Mouse (Mus musculus): Measurements from ENCODE around the gene Dhrs13.
"Not testable (repeated sequence)": the region's sequence is repeated elsewhere in the genome, so short reads cannot be mapped to it uniquely, and the experiment has no call there.

Dhrs13 gene

GRCm38 (mm10) chr11:78042290-78042870, 10.3 kb downstream of the Dhrs13 start:
- DNase-seq (ENCODE audit: low spot score): not testable (repeated sequence)

GRCm38 (mm10) chr11:78044758-78045251, 12.7 kb downstream of the Dhrs13 start:
- peak; percentile 50 for DNase-seq (ENCODE audit: low spot score)

GRCm38 (mm10) chr11:78048637-78049036, 16.6 kb downstream of the Dhrs13 start:
- not testable (repeated sequence) for DNase-seq (ENCODE audit: low spot score)

- no peak for DNase-seq (ENCODE audit: low spot score)
Observed at GRCm38 (mm10) chr11:78053078-78053477, 21.0 kb downstream of the Dhrs13 start.

DNA sequence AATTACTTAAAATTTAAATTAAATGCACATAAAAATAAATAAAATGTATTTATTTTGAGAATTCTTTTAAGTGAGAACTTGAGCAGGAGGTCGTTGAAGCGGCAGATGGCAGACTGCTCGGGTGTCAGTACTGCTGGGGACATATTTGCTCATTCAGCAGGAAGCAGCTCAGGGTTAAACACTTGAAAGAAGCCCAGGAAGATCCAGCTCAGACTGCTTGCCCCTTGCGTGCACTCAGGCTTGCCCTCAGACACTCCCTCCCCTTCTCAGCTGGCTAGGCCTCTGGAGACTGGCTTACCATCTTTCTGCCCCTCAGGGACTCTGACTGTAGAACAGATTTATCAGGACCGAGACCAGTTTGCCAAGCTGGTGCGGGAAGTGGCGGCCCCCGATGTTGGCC, 24.9 kb downstream of the Dhrs13 start:
- no peak for DNase-seq (ENCODE audit: low spot score)

DNA sequence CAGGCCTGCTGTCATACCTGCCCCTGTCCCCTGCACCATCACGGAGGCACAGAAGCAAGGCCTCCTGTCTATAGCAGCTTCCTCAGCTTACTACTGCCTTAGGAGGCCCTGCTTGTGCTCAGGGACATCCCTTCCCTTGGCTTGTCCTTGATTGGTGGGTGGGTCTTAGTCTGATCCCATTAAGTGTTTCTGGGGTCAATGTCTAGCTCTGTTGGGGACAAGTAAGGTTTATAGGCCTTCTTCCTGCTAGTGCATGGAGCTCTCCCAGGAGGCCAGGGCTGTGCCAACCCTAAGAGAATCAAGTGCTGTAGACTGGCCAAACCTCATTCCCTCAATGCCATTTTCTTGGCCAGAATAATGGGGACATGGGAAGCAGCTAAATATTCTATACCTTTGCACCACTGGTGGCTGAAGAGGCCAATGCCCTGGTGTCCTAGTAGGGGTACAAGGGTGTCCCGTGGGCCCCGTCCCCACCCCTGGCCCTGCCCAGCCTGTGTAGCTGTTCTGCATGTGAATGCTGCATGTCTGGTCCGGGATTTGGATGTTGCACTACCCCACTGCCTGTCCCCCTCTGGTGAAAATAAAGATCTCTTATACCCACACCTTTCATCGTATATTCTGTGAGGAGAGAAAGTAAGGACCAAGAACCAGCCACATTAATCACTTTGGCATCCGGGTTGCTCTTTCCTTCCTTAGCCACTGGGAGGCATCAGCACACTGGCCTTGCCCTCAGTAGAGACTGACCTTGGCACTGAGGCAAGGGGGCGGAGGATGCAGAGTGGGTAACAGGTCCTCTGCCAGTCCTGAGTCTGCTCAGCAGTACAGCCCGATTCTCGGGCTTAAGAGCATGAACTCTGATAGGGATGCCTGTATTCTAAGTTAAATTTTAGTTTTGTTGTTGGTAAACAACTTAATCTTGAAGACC, 28.0 kb downstream of the Dhrs13 start:
- DNase-seq (ENCODE audit: low spot score): peak; percentile 70

DNA sequence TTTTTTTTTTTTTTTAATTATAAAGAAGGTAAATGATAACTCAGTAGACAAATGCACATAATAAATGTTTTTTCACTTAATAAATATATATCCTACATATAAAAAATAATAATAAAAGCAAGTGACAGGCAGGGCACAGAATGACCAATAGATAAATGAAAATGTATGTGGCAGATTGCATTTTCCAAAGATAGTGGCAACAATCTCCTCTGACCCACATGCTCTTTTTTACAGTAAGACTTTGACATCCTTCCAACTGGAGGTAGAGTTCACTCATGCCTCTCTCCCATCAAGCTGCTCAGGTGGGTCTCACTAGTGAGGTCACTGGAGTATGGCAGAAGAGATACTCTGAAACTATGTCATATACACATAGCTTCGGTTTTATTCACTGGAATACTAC, 30.5 kb downstream of the Dhrs13 start:
- DNase-seq (ENCODE audit: low spot score): no peak

GRCm38 (mm10) chr11:78065906-78066305, 33.8 kb downstream of the Dhrs13 start:
- DNase-seq (ENCODE audit: low spot score): no peak

DNA sequence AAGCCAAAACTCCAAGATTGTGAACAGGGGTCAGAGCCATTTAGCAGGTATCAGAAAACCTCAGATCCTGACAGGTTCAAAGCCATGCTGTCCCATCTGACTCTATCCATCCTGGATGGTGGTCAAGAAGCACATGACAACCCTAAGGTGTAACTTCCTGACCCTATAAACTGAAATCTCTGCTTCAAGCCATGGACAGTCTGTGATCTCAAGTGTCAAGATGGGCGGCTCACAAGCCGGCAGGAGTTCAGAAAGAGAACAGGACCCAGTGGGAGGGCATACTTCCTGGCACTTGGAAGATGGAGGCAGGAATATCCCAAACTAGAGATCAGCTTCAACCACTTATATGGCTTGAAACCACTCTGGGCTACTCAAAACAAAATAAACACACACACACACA, 34.6 kb downstream of the Dhrs13 start:
- no peak for DNase-seq (ENCODE audit: low spot score)

- no peak for DNase-seq (ENCODE audit: low spot score)
Observed at GRCm38 (mm10) chr11:78067566-78067965, 35.5 kb downstream of the Dhrs13 start.

- DNase-seq (ENCODE audit: low spot score): no peak
Observed at GRCm38 (mm10) chr11:78069130-78069529, 37.0 kb downstream of the Dhrs13 start.

GRCm38 (mm10) chr11:78069646-78070045, 37.6 kb downstream of the Dhrs13 start:
- DNase-seq (ENCODE audit: low spot score): no peak

GRCm38 (mm10) chr11:78071938-78072337, 39.9 kb downstream of the Dhrs13 start:
- no peak for DNase-seq (ENCODE audit: low spot score)

GRCm38 (mm10) chr11:78072425-78073130, 40.5 kb downstream of the Dhrs13 start:
- DNase-seq (ENCODE audit: low spot score): no peak

GRCm38 (mm10) chr11:78073577-78074276, 41.6 kb downstream of the Dhrs13 start:
- DNase-seq (ENCODE audit: low spot score): no peak

- no peak for DNase-seq (ENCODE audit: low spot score)
Observed at GRCm38 (mm10) chr11:78074277-78074652, 42.2 kb downstream of the Dhrs13 start.

DNA sequence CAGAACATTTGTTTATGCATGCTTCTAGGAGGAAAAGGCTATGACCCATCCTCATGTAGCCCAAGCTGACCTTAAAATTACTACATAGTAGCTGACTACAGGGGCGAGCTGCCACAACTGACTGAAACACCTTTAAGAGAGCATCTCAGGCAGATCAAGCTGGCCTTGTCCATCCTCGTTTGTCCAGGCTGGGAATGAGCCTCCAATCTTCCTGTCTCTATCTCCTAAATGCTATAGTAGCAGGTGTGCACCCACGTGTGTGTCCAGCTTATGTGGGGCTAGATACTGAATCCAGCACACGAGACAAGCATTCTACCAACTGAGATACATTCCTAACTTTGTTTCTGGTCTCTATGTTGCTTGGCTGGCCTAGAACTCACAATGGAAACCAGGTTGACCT, 42.6 kb downstream of the Dhrs13 start:
- DNase-seq (ENCODE audit: low spot score): no peak

DNA sequence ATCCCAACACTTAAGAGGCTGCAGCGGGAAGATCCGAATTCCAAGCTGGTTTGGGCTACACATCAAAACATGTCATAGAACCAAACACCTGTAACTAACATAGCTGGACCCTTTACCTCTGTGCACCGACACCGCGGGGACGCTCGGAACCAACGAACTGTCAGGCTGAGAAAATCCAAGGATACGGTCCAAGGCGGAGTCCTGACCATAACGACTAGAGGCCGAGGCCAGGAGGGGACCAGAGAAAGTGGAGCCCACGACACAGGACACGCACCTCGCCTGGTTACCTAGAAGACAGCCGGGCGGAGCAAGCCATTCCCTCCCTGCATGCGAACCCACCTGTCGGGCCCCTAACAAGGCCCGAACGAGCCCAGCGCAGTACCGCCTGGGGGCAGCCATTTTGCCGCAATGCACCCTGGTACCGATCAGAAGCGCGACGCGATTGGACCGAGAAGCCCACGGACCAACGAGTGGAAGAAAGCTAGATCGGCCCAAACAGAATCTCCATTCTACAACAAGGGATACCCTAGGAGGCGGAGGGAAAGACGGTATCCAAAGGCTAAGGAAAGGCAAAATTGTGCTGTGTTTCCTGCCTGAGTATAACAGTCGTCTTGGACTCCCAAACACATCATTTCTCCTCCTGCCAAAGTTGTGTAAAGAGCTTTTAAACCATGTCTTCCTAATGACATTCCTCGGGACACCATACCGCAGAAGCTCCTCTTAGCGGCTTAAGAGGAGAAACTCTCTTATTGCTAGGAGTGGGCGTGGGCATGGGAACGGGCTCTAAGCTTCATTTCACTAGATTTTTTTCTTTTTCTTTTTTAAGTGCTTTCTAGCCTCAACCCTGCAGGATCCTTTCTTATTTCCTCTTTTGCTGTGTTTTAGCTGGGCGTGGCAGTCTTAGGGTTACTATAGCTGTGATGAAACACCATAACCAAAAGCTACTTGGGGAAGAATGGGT, 48.2 kb downstream of the Dhrs13 start, which contains the start of gene Eral1:
Gene Eral1 (minus strand): TSS at position 423 of the 961 bp plus-strand sequence.
- peak; percentile 71 for DNase-seq (ENCODE audit: low spot score)

DNA sequence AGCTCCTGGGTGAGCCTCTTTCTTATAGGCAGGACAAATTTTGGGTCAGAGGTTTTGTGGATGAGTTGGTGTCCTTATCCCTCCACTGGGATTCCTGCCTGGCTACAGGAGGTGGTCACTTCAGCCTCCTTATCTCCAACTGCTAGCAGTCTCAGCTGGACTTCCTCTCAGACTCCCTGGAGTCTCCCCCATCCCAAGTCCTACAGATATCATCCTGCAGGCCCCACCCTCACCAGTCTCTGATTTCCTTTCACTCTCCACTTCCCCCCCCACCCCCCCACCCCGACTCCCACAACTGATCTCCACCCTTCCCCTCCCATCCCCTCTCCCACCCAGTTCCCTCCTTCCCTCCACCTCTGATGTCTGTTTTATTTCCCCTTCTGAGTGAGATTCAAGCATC, 51.5 kb downstream of the Dhrs13 start:
- no peak for DNase-seq (ENCODE audit: low spot score)

DNA sequence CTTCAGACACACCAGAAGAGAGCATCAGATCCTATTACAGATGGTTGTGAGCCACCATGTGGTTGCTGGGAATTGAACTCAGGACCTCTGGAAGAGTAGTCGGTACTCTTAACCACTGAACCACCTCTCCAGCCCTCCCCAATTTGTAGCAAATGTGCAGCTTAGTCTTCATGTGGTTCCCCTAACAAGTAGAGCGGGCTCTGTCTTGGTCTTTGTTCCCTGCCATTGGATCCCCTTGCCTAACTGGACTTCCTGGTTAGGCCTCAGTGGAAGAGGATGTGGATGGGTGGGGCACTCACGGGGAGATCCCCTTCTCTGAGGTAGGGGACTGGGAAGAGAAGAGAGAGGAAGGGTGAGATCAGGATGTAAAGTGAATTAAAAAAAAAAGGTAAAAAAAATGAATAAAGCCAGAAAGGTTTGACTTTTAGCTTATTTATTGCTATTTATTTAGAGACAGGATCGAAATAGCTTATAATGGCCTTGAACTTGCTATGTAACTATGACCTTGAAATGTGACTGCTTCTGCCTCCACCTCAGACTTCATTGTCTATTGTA, 54.9 kb downstream of the Dhrs13 start:
- no peak for DNase-seq (ENCODE audit: low spot score)

All from ovary, postnatal 14 days (tissue).